Mouse (Mus musculus) thymus, postnatal 14 days (tissue): ENCODE measurements at regions not wholly inside any gene's neighbourhood (a gene's known extent, or its start where the extent isn't known, plus 50 kb on each side); places are given as distances from the start of the nearest gene placed in this dataset.
A peak's percentile ranks its signal among the peaks of the same experiment; 100 is the strongest.

ENCODE experiments used
- DNase-seq: peaks from one replicate; pipeline ENCODE4 v3.0.0; 2021

- no peak for DNase-seq
These were observed 50.2 kb upstream of the Nxt1 start for GRCm38 (mm10) chr2:148622216-148622615.

GRCm38 (mm10) chr2:148611911-148612310, 60.5 kb upstream of the Nxt1 start:
- DNase-seq = no peak

GRCm38 (mm10) chr2:148605425-148605930, 66.9 kb upstream of the Nxt1 start:
- no peak for DNase-seq

GRCm38 (mm10) chr2:148603951-148604350, 68.5 kb upstream of the Nxt1 start:
- DNase-seq = no peak

- DNase-seq = no peak
These were observed 69.1 kb upstream of the Nxt1 start for GRCm38 (mm10) chr2:148603315-148603714.

GRCm38 (mm10) chr2:148599498-148599897, 72.9 kb upstream of the Nxt1 start:
- no peak for DNase-seq

GRCm38 (mm10) chr2:148596966-148597365, 75.4 kb upstream of the Nxt1 start:
- DNase-seq = no peak

GRCm38 (mm10) chr2:148585721-148586335, 86.6 kb upstream of the Nxt1 start:
- DNase-seq = no peak

- DNase-seq = no peak
These were observed 90.2 kb upstream of the Nxt1 start for GRCm38 (mm10) chr2:148582208-148582607.

- DNase-seq = no peak
These were observed 90.7 kb upstream of the Nxt1 start for GRCm38 (mm10) chr2:148581666-148582065.

- DNase-seq = peak; percentile 13
These were observed 92.0 kb upstream of the Nxt1 start for GRCm38 (mm10) chr2:148580286-148580966.

- DNase-seq = no peak
These were observed 92.8 kb upstream of the Nxt1 start for GRCm38 (mm10) chr2:148579564-148579963.

GRCm38 (mm10) chr2:148579027-148579426, 93.4 kb upstream of the Nxt1 start:
- no peak for DNase-seq

GRCm38 (mm10) chr2:148578176-148578575, 94.2 kb upstream of the Nxt1 start:
- no peak for DNase-seq

- no peak for DNase-seq
These were observed 97.0 kb upstream of the Nxt1 start for GRCm38 (mm10) chr2:148575433-148575832.

GRCm38 (mm10) chr2:148572165-148572564, 100.2 kb upstream of the Nxt1 start:
- DNase-seq = peak; percentile 40

- no peak for DNase-seq
These were observed 100.8 kb upstream of the Nxt1 start for GRCm38 (mm10) chr2:148571616-148572015.

GRCm38 (mm10) chr2:148571018-148571417, 101.4 kb upstream of the Nxt1 start:
- DNase-seq = no peak

GRCm38 (mm10) chr2:148567930-148568481, 104.4 kb upstream of the Nxt1 start:
- DNase-seq = no peak

- DNase-seq = no peak
These were observed 109.0 kb upstream of the Nxt1 start for GRCm38 (mm10) chr2:148563390-148563789.

GRCm38 (mm10) chr2:148562041-148562440, 110.4 kb upstream of the Nxt1 start:
- no peak for DNase-seq

GRCm38 (mm10) chr2:148560013-148560773, 112.2 kb upstream of the Nxt1 start:
- DNase-seq = no peak

- no peak for DNase-seq
These were observed 113.0 kb upstream of the Nxt1 start for GRCm38 (mm10) chr2:148559376-148559775.
